Mouse (Mus musculus): Measurements from ENCODE around the gene Arhgap21.

- TF ChIP-seq POLR2A (IDR thresholded peaks at IDR 0.05; ENCODE audit: low read depth, low read length), result no peak
- TF ChIP-seq CTCF (IDR thresholded peaks at IDR 0.05; ENCODE audit: extremely low read depth, insufficient read length, insufficient replicate concordance, low read depth, low read length), result no peak
Measured at GRCm38 (mm10) chr2:20818226-20818625, 150.5 kb downstream of the Arhgap21 start.
